ENCODE assay signal across 20 mouse cellular contexts in the genomic region with DNA sequence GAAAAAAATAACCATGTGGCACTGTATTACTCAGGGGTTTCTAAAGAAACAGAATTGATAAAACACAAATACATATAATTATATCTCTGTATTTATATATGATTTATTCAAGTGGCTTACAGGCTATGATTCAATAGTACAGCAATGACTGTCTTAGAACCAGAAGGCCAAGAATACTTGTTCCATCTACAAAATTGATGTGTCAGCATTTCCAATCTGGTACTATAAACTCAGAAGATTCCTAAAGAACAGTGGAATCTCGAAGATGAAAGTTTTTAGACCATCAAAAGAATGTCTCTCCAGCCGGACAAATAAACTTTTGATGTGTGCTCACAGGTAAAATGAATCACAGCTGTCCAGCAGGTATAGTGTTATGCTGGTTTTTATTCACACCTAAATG.
A peak's percentile ranks its signal among the peaks of the same experiment; 100 is the strongest.
DNase-seq lines count a peak whose midpoint lies in the region; ATAC-seq and TF ChIP-seq lines count a peak whose summit lies in the region.
"Had no signal": no experiment of that assay in that cellular context is flagged by ENCODE, and none has a peak within 500 bp of the region (broad histone marks: within the 10 kb centered on the region; RNA-seq: fewer than 3 reads in every experiment).

No protein-coding gene starts in this region.

- H3K9me3 ChIP-seq in CH12.LX (replicated peaks; ENCODE audit: low read length) (peaks cover 31% of the 10 kb centered on the region), ES-E14 (ENCODE audit: control insufficient read depth, insufficient read depth, low read depth, low read length) (no peaks in the 10 kb centered on the region)
- no peaks in the 10 kb centered on the region for H3K9me3 ChIP-seq in midbrain, embryonic 15.5 days
- H3K9me3 ChIP-seq: G1E had no signal

- TF ChIP-seq CTCF in CH12.LX (conservative IDR thresholded peaks at IDR 0.05 in 1 of 2, IDR thresholded peaks at IDR 0.05 in 1 of 2; ENCODE audit: low read depth in 2 of 2, low read length in 2 of 2), result no peak

- H3K27ac ChIP-seq in CH12.LX (ENCODE audit: insufficient read depth, low read depth), result no peak overlapping the region
- H3K27ac ChIP-seq in ES-E14 (ENCODE audit: insufficient read depth, low read depth, low read length, poor library complexity, severe bottlenecking), result no peak overlapping the region
- no peak overlapping the region for H3K27ac ChIP-seq in midbrain, embryonic 15.5 days

- no peaks in the 10 kb centered on the region for H3K36me3 ChIP-seq in CH12.LX (replicated peaks in 1 of 2; ENCODE audit: control insufficient read depth in 1 of 2, insufficient read depth in 1 of 2, low read length in 1 of 2)
- H3K36me3 ChIP-seq in ES-E14 (ENCODE audit: control insufficient read depth, insufficient read depth, low read length, poor library complexity, severe bottlenecking), result no peaks in the 10 kb centered on the region
- H3K36me3 ChIP-seq in midbrain, embryonic 15.5 days (replicated peaks), result no peaks in the 10 kb centered on the region
- H3K36me3 ChIP-seq: G1E had no signal

- H3K4me1 ChIP-seq in CH12.LX (ENCODE audit: control insufficient read depth in 1 of 2, insufficient read depth in 2 of 2), result no peaks in the 10 kb centered on the region
- no peaks in the 10 kb centered on the region for H3K4me1 ChIP-seq in ES-E14 (ENCODE audit: control insufficient read depth in 2 of 2, insufficient read depth in 2 of 2, low read length in 2 of 2, poor library complexity in 1 of 2)
- H3K4me1 ChIP-seq in midbrain, embryonic 15.5 days, result no peaks in the 10 kb centered on the region

- H3K9ac ChIP-seq in CH12.LX (ENCODE audit: insufficient read depth, low read depth) (no peak overlapping the region), ES-E14 (ENCODE audit: insufficient read depth, low read depth, low read length, poor library complexity, severe bottlenecking) (no peak overlapping the region)
- H3K9ac ChIP-seq in midbrain, embryonic 15.5 days, result no peak overlapping the region

- no peak for ATAC-seq in midbrain, embryonic 15.5 days (replicated peaks)
- ATAC-seq: activated CD4-positive, CD25-positive, alpha-beta regulatory T cell, adult 4 months; CD4-positive, CD25-positive, alpha-beta regulatory T cell, adult 4 months; Patski had no signal

- H3K4me3 ChIP-seq in CH12.LX (replicated peaks in 1 of 3; ENCODE audit: low read depth in 2 of 3, low read length in 2 of 3, poor library complexity in 1 of 3) (no peak overlapping the region), ES-E14 (ENCODE audit: insufficient read depth in 1 of 2, low read depth in 1 of 2, low read length in 2 of 2, poor library complexity in 1 of 2, severe bottlenecking in 1 of 2) (no peak overlapping the region)
- no peak overlapping the region for H3K4me3 ChIP-seq in midbrain, embryonic 15.5 days

- DNase-seq in CH12.LX (ENCODE audit: extremely low read depth), result no peak
- no peak for DNase-seq in ES-E14 (ENCODE audit: low read depth, low spot score)
- no peak for DNase-seq in ovary, postnatal 36 days (ENCODE audit: low spot score)
- DNase-seq: adrenal gland, adult 2 months; adrenal gland, adult 8-10 months; adrenal gland, postnatal 10 days; adrenal gland, postnatal 14 days; adrenal gland, postnatal 25 days; adrenal gland, postnatal 36 days; B cell, adult 2 months; cerebellum, adult 11 months; cerebellum, adult 11-12 months; cerebellum, adult 18-20 months; cerebellum, adult 2 months; cerebellum, adult 8-10 months had no signal

- H3K79me2 ChIP-seq in CH12.LX (replicated peaks; ENCODE audit: control insufficient read depth, extremely low read depth, insufficient read depth, poor library complexity, severe bottlenecking), result no peaks in the 10 kb centered on the region

- dilution Hi-C loops in CH12.LX (cut with MboI; ENCODE audit: extremely low pct_ligation_motif_present, extremely low pct_unique_long_range_greater_than_20kb, low sequenced_read_pairs), result no loop called here

- TF ChIP-seq RAD21 in CH12.LX (IDR thresholded peaks at IDR 0.05; ENCODE audit: low read depth, low read length), result no peak

- no peak for TF ChIP-seq POLR2A in CH12.LX (IDR thresholded peaks at IDR 0.05; ENCODE audit: low read depth, low read length)

- no peaks in the 10 kb centered on the region for H3K27me3 ChIP-seq in CH12.LX (replicated peaks)
- H3K27me3 ChIP-seq in midbrain, embryonic 15.5 days (replicated peaks), result no peaks in the 10 kb centered on the region
- H3K27me3 ChIP-seq: Patski had no signal

- 80% methylated on average over 2 of the region's 2 CpGs for WGBS in midbrain, embryonic 15.5 days

- H3K4me2 ChIP-seq in CH12.LX (ENCODE audit: insufficient read depth, low read depth, poor library complexity, severe bottlenecking), result no peak overlapping the region
- no peak overlapping the region for H3K4me2 ChIP-seq in midbrain, embryonic 15.5 days

- TF ChIP-seq EP300 in CH12.LX (IDR thresholded peaks at IDR 0.05; ENCODE audit: low read length), result no peak

- in situ Hi-C loops in CH12.LX (cut with MboI; ENCODE audit: low pct_ligation_motif_present, low pct_unique_long_range_greater_than_20kb, low sequenced_read_pairs), result no loop called here
- in situ Hi-C loops in ES-E14 (cut with MboI; ENCODE audit: low sequenced_read_pairs in 2 of 2, unreplicated experiment in 2 of 2), result no loop called here

TF ChIP-seq in CH12.LX, 34 proteins besides CTCF, POLR2A, EP300 and RAD21:
- TF ChIP-seq NELFE (IDR thresholded peaks at IDR 0.05; ENCODE audit: low read depth, low read length) (no peak), MAFK (IDR thresholded peaks at IDR 0.05; ENCODE audit: insufficient replicate concordance, low read length) (0 out of 2 replicates have a peak, but pooled peaks have one; percentile 53), POLR2AphosphoS2 (IDR thresholded peaks at IDR 0.05; ENCODE audit: low read depth, low read length) (no peak), SMC3 (IDR thresholded peaks at IDR 0.05; ENCODE audit: low read depth, low read length) (no peak), MEF2A (IDR thresholded peaks at IDR 0.05; ENCODE audit: borderline replicate concordance, low read depth, low read length) (no peak), SIN3A (IDR thresholded peaks at IDR 0.05; ENCODE audit: low read length) (no peak)

TF ChIP-seq in ES-E14, 5 proteins besides CTCF, POLR2A, EP300 and RAD21:
- TF ChIP-seq ZNF384 (IDR thresholded peaks at IDR 0.05; ENCODE audit: low read depth, low read length), result no peak
- TF ChIP-seq MAFK (IDR thresholded peaks at IDR 0.05; ENCODE audit: insufficient read depth, low read depth, low read length), result peak; percentile 79
